Mouse (Mus musculus) CD4-positive, CD25-positive, alpha-beta regulatory T cell, adult 4 months (primary cell): ENCODE measurements around the gene Lpar3. TPM values are rescaled to one million over a fixed set of nuclear protein-coding genes. Genes with fewer than 3 reads are reported as not detected.

Experiments
- ATAC-seq: one replicate; pipeline ENCODE4 v1.8.0; 2017
- polyA plus RNA-seq, 2 experiments: library from polyadenylated mRNA; unstranded; fragments of 100-300 nt; shearing (Covaris generic); gene quantifications; one replicate each; pipeline ENCODE4 v1.2.1; 2017

Lpar3 gene
- polyA plus RNA-seq, 2 experiments from 2014 or later, result not detected

GRCm38 (mm10) chr3:146211141-146211747 lies 9.5 kb upstream of the Lpar3 start:
- ATAC-seq, result no peak

GRCm38 (mm10) chr3:146211964-146212363 lies 8.8 kb upstream of the Lpar3 start:
- no peak for ATAC-seq

GRCm38 (mm10) chr3:146213336-146213735 lies 7.4 kb upstream of the Lpar3 start:
- no peak for ATAC-seq

GRCm38 (mm10) chr3:146216561-146216960 lies 4.2 kb upstream of the Lpar3 start:
- no peak for ATAC-seq

GRCm38 (mm10) chr3:146224271-146224670 lies 3.5 kb downstream of the Lpar3 start:
- ATAC-seq, result no peak

- no peak for ATAC-seq
These were observed 4.4 kb downstream of the Lpar3 start for GRCm38 (mm10) chr3:146225061-146225761.

- ATAC-seq, result no peak
These were observed 6.7 kb downstream of the Lpar3 start for GRCm38 (mm10) chr3:146227427-146227826.

GRCm38 (mm10) chr3:146228559-146229310 lies 8.0 kb downstream of the Lpar3 start:
- no peak for ATAC-seq

GRCm38 (mm10) chr3:146232708-146233107 lies 11.9 kb downstream of the Lpar3 start:
- no peak for ATAC-seq

- ATAC-seq, result no peak
These were observed 13.0 kb downstream of the Lpar3 start for GRCm38 (mm10) chr3:146233741-146234140.

GRCm38 (mm10) chr3:146234530-146234929 lies 13.8 kb downstream of the Lpar3 start:
- no peak for ATAC-seq

- ATAC-seq, result no peak
These were observed 15.5 kb downstream of the Lpar3 start for GRCm38 (mm10) chr3:146236280-146236679.

- ATAC-seq, result no peak
These were observed 16.9 kb downstream of the Lpar3 start for GRCm38 (mm10) chr3:146237676-146238075.

GRCm38 (mm10) chr3:146244630-146245029 lies 23.9 kb downstream of the Lpar3 start:
- no peak for ATAC-seq

GRCm38 (mm10) chr3:146246557-146246956 lies 25.8 kb downstream of the Lpar3 start:
- no peak for ATAC-seq

- ATAC-seq, result no peak
These were observed 26.2 kb downstream of the Lpar3 start for GRCm38 (mm10) chr3:146246992-146247391.

GRCm38 (mm10) chr3:146249895-146250294 lies 29.1 kb downstream of the Lpar3 start:
- no peak for ATAC-seq

GRCm38 (mm10) chr3:146251771-146252170 lies 31.0 kb downstream of the Lpar3 start:
- no peak for ATAC-seq

GRCm38 (mm10) chr3:146253736-146254320 lies 33.1 kb downstream of the Lpar3 start:
- no peak for ATAC-seq

- ATAC-seq, result no peak
These were observed 34.4 kb downstream of the Lpar3 start for GRCm38 (mm10) chr3:146255123-146255522.

- no peak for ATAC-seq
These were observed 36.8 kb downstream of the Lpar3 start for GRCm38 (mm10) chr3:146257483-146258122.

- no peak for ATAC-seq
These were observed 39.4 kb downstream of the Lpar3 start for GRCm38 (mm10) chr3:146260203-146260602.

GRCm38 (mm10) chr3:146260845-146261244 lies 40.1 kb downstream of the Lpar3 start:
- ATAC-seq, result no peak
